Mouse (Mus musculus) heart, embryonic 16.5 days (tissue): ENCODE measurements around the gene Galnt17. TPM values are rescaled to one million over a fixed set of nuclear protein-coding genes. Genes with fewer than 3 reads are reported as not detected.
A peak's percentile ranks its signal among the peaks of the same experiment; 100 is the strongest.

Experiments used
- ATAC-seq: fragments of 200-750 bp; cut with Nextera tagmentation; replicated peaks from 2 replicates; pipeline ENCODE4 v1.8.0; 2017; ENCODE audit warnings: moderate number of reproducible peaks; ENCODE audit not compliant: insufficient read depth, low FRiP score; ENCODE audit errors: extremely low read depth
- H3K27ac ChIP-seq: fragments of 300-500 bp; sonication (generic); 2 replicates; pipeline ENCODE4 v1.5.1; 2014; ENCODE audit warnings: mild to moderate bottlenecking, low read length, control low read depth, moderate library complexity
- H3K27me3 ChIP-seq: fragments of 300-500 bp; sonication (generic); 2 replicates; pipeline ENCODE4 v1.6.1; 2014; ENCODE audit warnings: low read length, mixed read lengths; ENCODE audit not compliant: control insufficient read depth, insufficient read depth
- H3K36me3 ChIP-seq: fragments of 300-500 bp; sonication (generic); 2 replicates; pipeline ENCODE4 v1.6.1; 2014; ENCODE audit not compliant: control insufficient read depth, insufficient read depth
- H3K4me1 ChIP-seq: fragments of 300-500 bp; sonication (generic); 2 replicates; pipeline ENCODE4 v1.6.1; 2014; ENCODE audit warnings: low read length, mixed read lengths; ENCODE audit not compliant: control insufficient read depth, insufficient read depth
- H3K4me2 ChIP-seq: fragments of 300-500 bp; sonication (generic); 2 replicates; pipeline ENCODE4 v1.6.1; 2014; ENCODE audit warnings: low read depth, mild to moderate bottlenecking, control low read depth, low read length
- H3K4me3 ChIP-seq: fragments of 300-500 bp; sonication (generic); 2 replicates; pipeline ENCODE4 v1.5.1; 2014; ENCODE audit warnings: mild to moderate bottlenecking, control low read depth, low read length
- H3K9ac ChIP-seq: fragments of 300-500 bp; sonication (generic); 2 replicates; pipeline ENCODE4 v1.6.1; 2014; ENCODE audit warnings: low read length, control low read depth
- H3K9me3 ChIP-seq: fragments of 300-500 bp; sonication (generic); replicated peaks from 2 replicates; pipeline ENCODE4 v1.6.1; 2016; ENCODE audit warnings: low read length; ENCODE audit not compliant: control insufficient read depth
- WGBS: fragments of 180-500 bp; shearing (Covaris S2); extraction: QIAGEN DNeasy Blood & Tissue Kit; methylation state at CpG from one replicate; pipeline ENCODE4 v1.1.7; 2014; 5-methylcytosine and 5-hydroxymethylcytosine counted together
- polyA plus RNA-seq: library from polyadenylated mRNA; unstranded; fragments of >200 nt; fragmentation: Nextera tagmentation; extraction: Ambion mirVana; gene quantifications from 2 replicates; pipeline ENCODE4 v1.2.1, GENCODE M21; 2015

Gene Galnt17
- polyA plus RNA-seq, 1 experiment from 2014 or later = 1.4 TPM

DNA sequence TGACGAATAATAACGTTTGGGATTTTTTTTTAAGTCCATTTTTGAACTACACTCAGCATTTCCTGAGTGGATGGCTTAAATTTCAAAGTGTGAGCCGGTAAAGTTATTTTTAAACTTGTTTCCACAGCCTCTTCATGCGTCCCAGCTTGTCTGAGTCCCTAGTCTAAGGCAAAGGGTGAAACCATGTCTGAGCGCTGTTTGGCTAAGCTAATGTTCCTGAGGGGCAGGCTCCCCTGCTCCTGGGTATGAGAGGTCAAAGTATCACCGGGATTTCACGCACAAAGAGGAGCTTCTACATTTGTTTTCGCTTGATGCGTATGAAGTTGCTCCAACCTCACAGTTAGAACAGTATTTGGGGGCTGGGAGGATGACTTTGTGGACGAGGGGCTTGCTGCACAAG, 78.6 kb downstream of the Galnt17 start:
- H3K27me3 ChIP-seq = no peaks in the 10 kb centered on the region
- ATAC-seq = no peak; the same call in 1 of the 2 replicates

DNA sequence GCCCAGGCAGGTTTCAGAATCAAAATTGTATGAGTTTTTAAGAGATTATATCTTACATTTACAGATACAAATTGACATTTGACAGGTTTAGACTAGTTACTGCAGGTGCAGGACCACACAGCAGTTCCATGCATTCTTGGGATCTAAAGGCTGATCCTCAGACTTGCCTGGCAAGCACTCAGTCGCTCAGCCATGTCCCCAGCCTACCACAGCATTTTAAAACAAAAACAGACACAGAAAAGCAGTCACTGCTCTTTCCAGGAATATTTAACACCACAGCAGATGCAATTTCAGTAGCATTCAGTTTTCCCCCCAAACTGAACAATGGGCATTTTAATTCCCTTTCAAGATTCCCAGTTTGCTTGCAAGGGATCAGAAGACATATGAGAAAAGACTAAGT, 84.9 kb downstream of the Galnt17 start:
- Histone ChIP-seq H3K9me3 (no peaks in the 10 kb centered on the region), H3K9ac (no peak overlapping the region), H3K4me2 (no peak overlapping the region), H3K27me3 (no peaks in the 10 kb centered on the region), H3K36me3 (no peaks in the 10 kb centered on the region), H3K27ac (no peak overlapping the region), H3K4me3 (no peak overlapping the region), H3K4me1 (no peaks in the 10 kb centered on the region)
- 87% methylated on average over 1 of the region's 1 CpGs for WGBS
- ATAC-seq = no peak

More for the DNA sequence above, 78.6 kb downstream of the Galnt17 start:
- H3K4me1 ChIP-seq = peaks cover 19% of the 10 kb centered on the region
- no peaks in the 10 kb centered on the region for H3K9me3 ChIP-seq
- no peaks in the 10 kb centered on the region for H3K36me3 ChIP-seq
- no peak overlapping the region for H3K4me2 ChIP-seq
- H3K27ac ChIP-seq = peak overlapping the region; percentile 54
- no peak overlapping the region for H3K9ac ChIP-seq
- no peak overlapping the region for H3K4me3 ChIP-seq
- 52% methylated on average over 10 of the region's 10 CpGs for WGBS

DNA sequence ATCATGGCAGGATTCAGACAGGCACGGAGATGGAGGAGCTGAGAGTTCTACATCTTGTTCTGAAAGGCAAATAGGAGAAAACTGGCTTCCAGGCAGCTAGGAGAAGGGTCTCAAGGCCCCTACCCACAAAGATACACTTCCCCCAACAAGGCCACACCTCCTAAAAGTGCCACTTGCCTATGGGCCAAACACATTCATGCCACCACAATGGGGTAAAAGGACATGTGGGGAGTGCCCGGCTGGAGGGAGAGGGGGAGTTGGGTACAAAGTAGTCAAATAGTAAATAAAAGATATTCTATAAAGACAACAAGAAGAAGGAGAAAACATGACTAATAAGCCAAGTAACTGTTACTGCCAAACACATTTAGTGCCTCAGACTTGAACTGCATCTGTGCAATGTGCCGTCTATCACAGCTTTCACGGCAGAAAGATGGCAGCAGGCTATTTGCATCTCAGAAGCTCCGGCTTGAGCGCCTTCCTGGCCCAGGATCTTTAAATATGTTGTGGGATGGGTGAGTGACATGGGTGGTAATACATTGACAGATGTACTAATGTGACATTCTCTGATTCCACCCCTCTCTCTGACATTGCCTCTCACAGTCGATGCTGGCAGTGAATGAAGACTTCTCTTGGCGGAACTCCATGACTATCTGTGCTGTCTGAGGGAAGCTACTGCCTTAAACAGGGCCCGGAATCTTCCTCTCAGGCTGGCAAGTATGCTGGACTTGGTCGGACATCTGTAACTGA, 85.6 kb downstream of the Galnt17 start:
- no peaks in the 10 kb centered on the region for H3K36me3 ChIP-seq
- 82% methylated on average over 10 of the region's 10 CpGs for WGBS
- H3K9me3 ChIP-seq = no peaks in the 10 kb centered on the region; the same call in 1 of the 2 replicates
- no peak for ATAC-seq
- H3K4me2 ChIP-seq = no peak overlapping the region
- no peak overlapping the region for H3K9ac ChIP-seq
- no peak overlapping the region for H3K27ac ChIP-seq
- H3K27me3 ChIP-seq = no peaks in the 10 kb centered on the region
- H3K4me1 ChIP-seq = no peaks in the 10 kb centered on the region
- H3K4me3 ChIP-seq = no peak overlapping the region

DNA sequence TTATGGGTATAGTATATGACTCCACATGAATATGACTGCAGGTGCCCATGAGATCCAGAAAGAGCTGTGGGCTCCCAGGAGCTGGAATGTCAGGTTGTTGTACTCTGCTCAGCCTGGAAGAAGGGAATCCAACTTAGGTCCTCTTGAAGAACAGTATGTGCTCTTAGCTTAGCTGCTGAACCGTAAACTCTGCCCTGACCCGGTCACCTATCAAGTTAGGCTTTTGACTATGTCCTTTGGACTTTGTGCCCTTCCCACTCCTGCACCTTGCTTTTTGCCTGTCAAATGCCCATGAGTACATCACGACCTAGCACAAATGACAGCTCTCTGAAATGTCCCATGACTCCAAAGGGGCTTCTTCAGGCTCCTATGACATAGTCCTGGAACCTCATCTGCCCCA, 90.1 kb downstream of the Galnt17 start:
- H3K36me3 ChIP-seq = no peaks in the 10 kb centered on the region
- no peaks in the 10 kb centered on the region; the same call in 1 of the 2 replicates for H3K9me3 ChIP-seq
- no peaks in the 10 kb centered on the region for H3K27me3 ChIP-seq
- H3K4me1 ChIP-seq = no peaks in the 10 kb centered on the region
- no peak overlapping the region for H3K4me2 ChIP-seq
- H3K4me3 ChIP-seq = no peak overlapping the region
- ATAC-seq = no peak
- H3K27ac ChIP-seq = no peak overlapping the region
- 77% methylated on average over 3 of the region's 3 CpGs for WGBS
- H3K9ac ChIP-seq = no peak overlapping the region

DNA sequence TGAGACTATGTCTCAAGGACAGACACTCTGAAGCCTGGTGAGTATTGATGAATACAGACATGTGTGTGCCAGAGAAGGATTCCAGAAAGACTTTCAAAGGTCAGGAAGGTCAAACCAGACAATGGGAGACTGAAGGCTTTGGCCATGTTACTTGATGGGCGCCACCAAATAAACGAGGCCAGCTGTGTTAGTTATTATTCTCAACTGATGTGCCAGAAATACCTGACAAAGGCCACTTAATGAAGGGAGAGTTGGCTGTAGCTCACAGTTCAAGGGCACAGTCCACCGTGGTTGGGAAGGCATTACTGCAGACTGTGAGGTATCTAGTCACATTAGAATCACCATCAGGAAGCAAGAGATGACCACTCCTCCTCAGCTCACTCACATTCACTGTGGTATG, 96.7 kb downstream of the Galnt17 start:
- Histone ChIP-seq H3K4me1 (no peaks in the 10 kb centered on the region), H3K9me3 (no peaks in the 10 kb centered on the region), H3K36me3 (no peaks in the 10 kb centered on the region), H3K4me2 (no peak overlapping the region), H3K4me3 (no peak overlapping the region), H3K27ac (no peak overlapping the region), H3K27me3 (no peaks in the 10 kb centered on the region), H3K9ac (no peak overlapping the region)
- ATAC-seq = no peak
- 69% methylated on average over 3 of the region's 3 CpGs for WGBS

DNA sequence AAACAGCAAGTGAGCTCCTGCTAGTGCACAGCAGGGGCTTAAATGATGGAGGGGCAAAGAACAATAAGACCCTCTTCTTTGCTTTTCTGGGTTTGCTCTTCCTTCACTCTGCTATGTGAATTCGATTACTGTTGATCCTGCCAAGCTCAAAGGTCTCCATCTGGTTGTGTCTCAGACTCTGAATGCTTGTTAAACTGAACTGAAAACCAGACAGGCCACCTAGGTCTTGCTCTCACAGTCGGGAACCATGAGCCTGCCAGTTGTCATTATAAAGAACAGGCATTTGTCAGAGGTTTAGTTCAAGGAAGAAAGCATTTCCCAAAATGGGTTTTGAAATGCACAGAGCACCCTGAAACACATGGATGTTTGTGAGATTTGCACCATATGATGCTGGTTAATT, 107.2 kb downstream of the Galnt17 start:
- Histone ChIP-seq H3K27me3 (no peaks in the 10 kb centered on the region), H3K36me3 (no peaks in the 10 kb centered on the region), H3K9me3 (no peaks in the 10 kb centered on the region), H3K4me3 (no peak overlapping the region), H3K4me1 (no peaks in the 10 kb centered on the region), H3K9ac (no peak overlapping the region), H3K4me2 (no peak overlapping the region), H3K27ac (no peak overlapping the region)
- ATAC-seq = no peak
- WGBS = 66% methylated on average over 2 of the region's 2 CpGs

DNA sequence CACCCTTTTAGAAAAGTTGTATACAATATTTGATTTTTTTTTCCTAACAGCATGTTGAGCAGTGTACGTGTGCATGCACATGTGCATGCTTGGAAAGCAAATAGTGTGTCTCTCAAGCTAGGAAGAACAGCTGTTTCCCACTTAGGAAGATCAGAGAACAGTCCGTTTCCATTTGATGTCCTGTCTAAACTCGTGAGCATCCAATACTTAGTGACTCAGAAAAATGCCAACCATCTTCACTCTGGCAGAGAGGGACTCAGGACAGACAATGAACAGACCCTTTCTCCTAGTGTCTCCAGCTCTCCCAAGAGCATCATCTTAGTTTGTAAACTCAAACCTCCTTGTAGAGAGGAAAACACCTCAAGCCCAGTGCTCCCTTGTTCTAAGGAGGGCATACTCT, 116.0 kb downstream of the Galnt17 start:
- Histone ChIP-seq H3K36me3 (no peaks in the 10 kb centered on the region), H3K27me3 (no peaks in the 10 kb centered on the region), H3K9ac (no peak overlapping the region), H3K27ac (no peak overlapping the region), H3K9me3 (no peaks in the 10 kb centered on the region), H3K4me3 (no peak overlapping the region), H3K4me2 (no peak overlapping the region), H3K4me1 (no peaks in the 10 kb centered on the region)
- 66% methylated on average over 3 of the region's 3 CpGs for WGBS
- no peak for ATAC-seq

DNA sequence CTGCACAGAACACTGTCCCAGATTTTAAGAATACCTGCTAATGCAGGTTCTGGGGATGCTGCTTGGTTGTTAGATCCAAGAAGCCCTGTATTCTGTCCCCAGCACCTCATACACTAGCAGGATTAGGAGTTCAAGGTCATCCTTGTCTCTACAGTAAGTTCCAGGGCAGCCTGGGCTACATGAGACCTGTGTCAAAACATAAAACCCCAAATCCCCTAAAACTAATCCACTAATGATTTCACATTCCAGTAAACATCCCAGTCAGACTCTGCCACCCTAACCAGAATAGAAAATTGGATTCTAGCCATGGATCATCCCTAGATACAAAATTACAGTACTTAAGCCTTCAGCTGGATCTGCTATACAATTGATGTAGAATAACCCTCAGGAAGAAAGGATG, 123.7 kb downstream of the Galnt17 start:
- Histone ChIP-seq H3K27me3 (no peaks in the 10 kb centered on the region), H3K27ac (no peak overlapping the region), H3K4me3 (no peak overlapping the region), H3K9me3 (no peaks in the 10 kb centered on the region), H3K36me3 (no peaks in the 10 kb centered on the region), H3K9ac (no peak overlapping the region), H3K4me1 (peaks cover 10% of the 10 kb centered on the region), H3K4me2 (no peak overlapping the region)
- ATAC-seq = no peak

DNA sequence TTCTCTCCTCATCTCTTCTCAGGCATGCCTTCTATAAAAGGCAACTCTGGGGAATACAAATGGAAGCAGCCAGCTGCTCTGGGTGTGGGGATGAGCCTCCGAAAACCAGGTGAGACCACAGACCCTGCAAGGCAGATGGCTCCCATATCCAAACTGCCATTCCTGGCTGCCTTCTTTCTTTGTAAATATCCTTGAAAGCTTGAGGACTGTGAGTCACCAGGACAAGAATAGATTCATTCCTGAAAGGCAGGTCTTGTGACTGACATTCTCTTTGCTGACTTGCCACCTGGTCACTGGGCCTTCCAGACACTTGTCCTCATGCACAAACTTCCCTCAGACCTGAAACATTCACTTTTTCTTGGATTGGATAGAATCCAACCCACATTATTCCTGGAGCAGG, 127.1 kb downstream of the Galnt17 start:
- H3K27ac ChIP-seq = no peak overlapping the region; the same call in 1 of the 2 replicates
- no peaks in the 10 kb centered on the region for H3K36me3 ChIP-seq
- H3K9me3 ChIP-seq = no peaks in the 10 kb centered on the region
- no peak for ATAC-seq
- no peaks in the 10 kb centered on the region for H3K27me3 ChIP-seq
- no peak overlapping the region for H3K4me2 ChIP-seq
- H3K9ac ChIP-seq = no peak overlapping the region
- no peak overlapping the region for H3K4me3 ChIP-seq
- 48% methylated on average over 1 of the region's 1 CpGs for WGBS
- H3K4me1 ChIP-seq = peaks cover 10% of the 10 kb centered on the region
